Mouse (Mus musculus) lung, adult 2 months (tissue): Measurements from ENCODE around the gene Cmss1.

Experiments used
- CTCF ChIP-seq: fragments of 200-500 bp; IDR thresholded peaks from 2 replicates; pipeline ENCODE4 v1.5.1; 2011; ENCODE audit warnings: mild to moderate bottlenecking, low read length, control low read depth; ENCODE audit not compliant: insufficient read depth
- POLR2A ChIP-seq: fragments of 200-500 bp; IDR thresholded peaks from 2 replicates; pipeline ENCODE4 v1.6.1; 2011; ENCODE audit warnings: low read depth, mild to moderate bottlenecking, control low read depth, low read length, borderline replicate concordance; ENCODE audit errors: extremely low read depth

DNA sequence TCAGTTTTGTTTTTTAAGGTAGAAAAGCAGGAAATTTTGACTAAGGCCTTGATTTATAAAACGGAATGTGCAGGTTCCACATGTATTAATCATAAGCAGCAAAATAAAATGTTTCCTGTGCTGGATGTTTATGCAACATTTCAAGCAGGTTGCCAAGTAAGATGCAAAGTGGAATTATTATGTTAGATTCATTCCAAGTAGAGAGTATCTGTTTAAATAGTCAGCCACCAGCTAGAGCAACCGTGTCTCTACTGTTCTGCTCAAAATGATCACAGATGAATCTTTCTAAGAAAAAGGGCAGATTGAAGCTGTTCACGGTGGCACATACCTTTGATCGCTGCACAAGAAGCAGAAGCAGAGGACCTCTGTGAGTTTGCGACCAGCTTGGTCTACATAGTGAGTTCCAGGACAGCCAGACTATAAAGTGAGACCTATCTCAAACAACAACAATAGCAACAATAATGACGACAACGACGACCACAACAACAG lies 288.0 kb downstream of the Cmss1 start:
- TF ChIP-seq CTCF = no peak
- no peak for TF ChIP-seq POLR2A
